Mouse (Mus musculus): ENCODE data around the gene Foxf1.

The Foxf1 gene

DNA sequence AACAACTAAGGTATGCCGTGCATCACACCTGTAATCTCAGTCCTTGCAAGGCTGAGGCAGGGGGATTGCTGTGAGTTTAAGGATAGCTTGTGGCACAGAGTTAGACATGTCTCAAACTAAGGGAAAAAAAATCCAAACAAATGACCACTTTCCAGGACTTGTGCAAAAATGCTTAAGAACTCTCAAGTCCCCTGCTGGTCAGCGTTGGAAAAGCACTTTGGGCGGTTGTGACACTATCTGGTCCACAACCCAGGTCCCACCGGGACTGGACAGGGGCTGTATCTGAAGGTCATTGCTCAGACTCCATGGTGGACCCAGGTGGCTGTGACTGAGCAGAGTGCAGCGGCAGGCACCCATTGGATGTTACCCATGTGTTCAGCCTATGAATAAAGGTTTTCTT lies 46.3 kb downstream of the Foxf1 start:
- DNase-seq (ENCODE audit: low spot score), result no peak

DNA sequence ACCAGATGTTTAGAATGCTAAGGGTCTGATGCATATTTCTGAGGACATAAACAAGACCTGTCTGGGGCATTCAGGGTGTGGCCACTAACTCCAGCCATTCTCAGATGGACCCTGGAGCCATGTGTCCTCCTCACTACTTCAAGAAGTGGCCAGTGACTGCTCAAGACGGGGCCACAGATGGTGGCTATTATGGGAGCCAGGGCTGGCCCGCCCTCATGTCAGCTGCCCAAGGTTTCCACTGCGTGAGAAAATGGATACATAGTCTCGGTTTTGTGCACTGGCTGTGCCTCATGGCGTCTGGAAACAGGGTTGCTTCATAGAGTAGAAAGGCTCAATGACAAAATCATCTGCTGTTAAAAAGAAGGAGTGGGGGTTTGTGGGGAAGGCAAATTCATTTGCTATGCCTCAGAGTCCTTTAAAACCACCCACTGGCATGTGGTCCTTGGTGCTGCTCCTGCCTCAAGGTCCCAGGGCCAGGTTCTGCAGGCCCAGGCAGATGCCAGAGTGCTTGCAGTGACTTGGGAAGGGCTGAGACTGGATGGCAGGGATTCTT lies 48.9 kb downstream of the Foxf1 start:
- DNase-seq (ENCODE audit: low spot score), result no peak

- no peak for DNase-seq (ENCODE audit: low spot score)
These were observed 49.9 kb downstream of the Foxf1 start for GRCm38 (mm10) chr8:121134102-121134501.

DNA sequence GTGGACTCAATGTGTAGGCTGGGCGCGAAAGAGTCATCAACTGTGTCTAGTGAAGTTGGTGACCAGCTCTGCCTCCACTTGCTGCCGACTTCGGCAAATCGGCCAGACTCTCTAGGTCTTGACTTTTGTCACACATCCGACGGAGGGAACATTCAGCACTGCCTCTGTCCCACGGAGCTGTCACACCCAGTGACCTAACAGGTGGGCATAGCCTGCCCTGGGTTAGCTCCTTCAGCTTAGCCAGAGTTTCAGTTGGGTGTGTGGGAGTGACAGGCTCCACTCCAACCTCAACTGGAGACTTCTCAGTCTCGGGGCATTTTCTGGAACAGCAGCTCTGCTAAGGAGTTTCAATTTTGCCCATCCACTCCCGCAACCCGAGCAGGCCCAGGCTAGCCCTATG lies 50.3 kb downstream of the Foxf1 start:
- DNase-seq (ENCODE audit: low spot score), result no peak

GRCm38 (mm10) chr8:121136856-121137255 lies 52.7 kb downstream of the Foxf1 start:
- no peak for DNase-seq (ENCODE audit: low spot score)
